Mouse (Mus musculus): Measurements from ENCODE around the gene 4930432K21Rik.

The 4930432K21Rik gene

DNA sequence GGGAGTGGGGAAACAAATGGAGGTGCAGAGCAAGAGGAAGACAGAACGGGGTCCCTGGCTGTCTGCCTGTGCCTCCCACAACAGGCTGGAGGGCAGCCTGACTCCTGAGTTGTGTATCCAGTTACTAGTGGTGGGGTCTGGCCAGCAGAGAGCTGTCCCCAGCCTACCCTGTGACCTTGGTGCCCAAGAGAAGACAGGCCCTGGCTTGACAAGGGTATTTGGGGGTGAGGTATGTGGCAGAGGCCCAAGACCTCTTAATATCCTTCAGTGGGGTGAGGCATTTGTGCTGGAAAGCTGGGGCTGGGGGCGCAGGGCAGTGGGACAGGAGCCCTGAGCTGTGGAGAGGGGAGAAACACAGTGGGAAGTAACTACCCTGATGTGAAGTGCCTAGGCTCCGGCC lies 63.4 kb downstream of the 4930432K21Rik start:
- no peak for DNase-seq

GRCm38 (mm10) chr8:84211881-84212563 lies 64.2 kb downstream of the 4930432K21Rik start:
- no peak for DNase-seq

DNA sequence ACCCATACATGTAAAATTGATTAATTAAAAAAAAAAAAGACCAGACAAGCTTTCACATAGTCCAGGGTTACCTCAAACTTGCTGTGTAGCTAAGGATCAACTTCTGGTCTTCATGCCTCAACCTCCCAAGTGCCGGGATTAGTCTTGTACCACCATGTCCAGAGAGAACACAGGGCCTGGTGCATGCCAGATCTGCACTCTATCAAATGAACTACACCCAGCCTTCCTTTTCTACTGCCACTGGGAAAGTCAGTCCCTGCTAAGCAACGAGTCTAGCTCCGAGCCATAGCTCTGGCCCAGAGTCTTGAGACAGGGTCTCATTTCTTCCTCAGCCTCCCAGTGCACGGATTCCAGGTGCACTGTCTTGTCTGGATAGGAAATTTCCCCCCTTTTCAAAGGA lies 65.5 kb downstream of the 4930432K21Rik start:
- DNase-seq, result no peak

GRCm38 (mm10) chr8:84217206-84217605 lies 69.4 kb downstream of the 4930432K21Rik start:
- no peak for DNase-seq

GRCm38 (mm10) chr8:84218143-84218542 lies 70.3 kb downstream of the 4930432K21Rik start:
- no peak for DNase-seq

- no peak for DNase-seq
Measured at GRCm38 (mm10) chr8:84220105-84220504, 72.3 kb downstream of the 4930432K21Rik start.

All from retina, postnatal 1 day (tissue).